Mouse (Mus musculus) heart, adult 2 months (tissue): ENCODE data around the gene Ccdc73. TPM values are rescaled to one million over a fixed set of nuclear protein-coding genes. Genes with fewer than 3 reads are reported as not detected.

Experiments
- DNase-seq, 2 experiments: peaks; one replicate each; pipeline ENCODE4 v3.0.0; 2021
- H3K27ac ChIP-seq: fragments of 200-600 bp; 2 replicates; pipeline ENCODE4 v1.8.1; 2022
- H3K27me3 ChIP-seq: fragments of 200-500 bp; 2 replicates; pipeline ENCODE4 v1.6.1; 2012; ENCODE audit warnings: mild to moderate bottlenecking, low read length, inconsistent platforms, mixed read lengths; ENCODE audit not compliant: control insufficient read depth, insufficient read depth
- H3K36me3 ChIP-seq: fragments of 200-500 bp; 2 replicates; pipeline ENCODE4 v1.6.1; 2012; ENCODE audit warnings: low read length, inconsistent platforms; ENCODE audit not compliant: control insufficient read depth, insufficient read depth
- H3K4me1 ChIP-seq: fragments of 200-500 bp; 2 replicates; pipeline ENCODE4 v1.6.1; 2011; ENCODE audit warnings: low read length; ENCODE audit not compliant: control insufficient read depth, insufficient read depth
- H3K4me3 ChIP-seq: fragments of 200-600 bp; 2 replicates; pipeline ENCODE4 v1.8.1; 2022
- H3K79me2 ChIP-seq: fragments of 200-500 bp; replicated peaks from 2 replicates; pipeline ENCODE4 v1.6.1; 2012; ENCODE audit warnings: mild to moderate bottlenecking, inconsistent platforms, low read length, moderate library complexity, mixed read lengths; ENCODE audit not compliant: control insufficient read depth, insufficient read depth
- H3K9ac ChIP-seq: fragments of 200-500 bp; 2 replicates; pipeline ENCODE4 v1.6.1; 2012; ENCODE audit warnings: low read depth, mild to moderate bottlenecking, control low read depth, inconsistent platforms, low read length, mixed read lengths
- CTCF ChIP-seq: fragments of 200-600 bp; IDR thresholded peaks from 2 replicates; pipeline ENCODE4 v1.8.1; 2022; ENCODE audit warnings: antibody characterized with exemption, mild to moderate bottlenecking, moderate library complexity
- EP300 ChIP-seq: fragments of 200-500 bp; IDR thresholded peaks from 2 replicates; pipeline ENCODE4 v1.6.1; 2011; ENCODE audit warnings: low read depth, low read length, control low read depth; ENCODE audit not compliant: insufficient read depth
- POLR2A ChIP-seq: fragments of 200-500 bp; IDR thresholded peaks from 2 replicates; pipeline ENCODE4 v1.6.1; 2011; ENCODE audit warnings: mild to moderate bottlenecking, low read depth, low read length, control low read depth; ENCODE audit not compliant: insufficient read depth
- WGBS: fragments of 180-500 bp; shearing (Covaris S2); methylation state at CpG from one replicate; pipeline ENCODE4 v1.1.7; 2018; 5-methylcytosine and 5-hydroxymethylcytosine counted together
- intact Hi-C: fragments of 180-260 bp; cut with DNase I; formaldehyde crosslinking; loops from one replicate; pipeline ENCODE4 v1.15.1; 2025
- polyA plus RNA-seq: library from polyadenylated mRNA; depleted of rRNA; stranded (reverse); fragments of >200 nt; gene quantifications from 2 replicates; pipeline ENCODE4 v1.2.3, GENCODE M21; 2012
- total RNA-seq, 2 experiments: library from RNA; stranded (reverse); gene quantifications; 2 replicates each; pipeline ENCODE4 v1.2.3; 2021

Ccdc73 gene
- total and polyA plus RNA-seq, 3 experiments: 2.5 to 4.9 (median 4.1) TPM

DNA sequence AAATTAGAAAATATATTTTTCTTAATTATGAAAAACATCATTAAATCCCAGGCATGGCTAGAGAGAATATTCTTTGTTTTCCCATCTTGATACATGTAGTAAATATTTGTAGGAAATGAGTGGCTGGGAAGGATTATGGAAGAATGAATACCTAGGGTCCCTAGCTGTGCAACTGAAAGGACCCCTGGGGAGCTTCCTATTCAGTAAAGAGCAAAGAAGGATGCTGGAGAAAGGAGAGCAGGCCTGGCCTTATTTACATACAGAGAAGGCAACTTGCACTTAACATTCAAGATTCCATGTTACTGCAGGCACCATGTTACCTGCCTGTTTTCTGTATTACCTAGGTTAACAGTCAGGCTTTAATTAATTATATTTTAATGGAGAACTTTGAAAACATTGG is 25.0 kb upstream of the Ccdc73 start:
- H3K27ac ChIP-seq: no peak overlapping the region
- no peaks in the 10 kb centered on the region for H3K27me3 ChIP-seq
- DNase-seq: no peak
- intact Hi-C loops: no loop called here
- no peaks in the 10 kb centered on the region for H3K36me3 ChIP-seq
- no peak for TF ChIP-seq EP300
- no peak for TF ChIP-seq POLR2A
- TF ChIP-seq CTCF: no peak
- H3K4me3 ChIP-seq: no peak overlapping the region
- no peak overlapping the region for H3K9ac ChIP-seq
- no peaks in the 10 kb centered on the region for H3K4me1 ChIP-seq
- no peaks in the 10 kb centered on the region for H3K79me2 ChIP-seq

DNA sequence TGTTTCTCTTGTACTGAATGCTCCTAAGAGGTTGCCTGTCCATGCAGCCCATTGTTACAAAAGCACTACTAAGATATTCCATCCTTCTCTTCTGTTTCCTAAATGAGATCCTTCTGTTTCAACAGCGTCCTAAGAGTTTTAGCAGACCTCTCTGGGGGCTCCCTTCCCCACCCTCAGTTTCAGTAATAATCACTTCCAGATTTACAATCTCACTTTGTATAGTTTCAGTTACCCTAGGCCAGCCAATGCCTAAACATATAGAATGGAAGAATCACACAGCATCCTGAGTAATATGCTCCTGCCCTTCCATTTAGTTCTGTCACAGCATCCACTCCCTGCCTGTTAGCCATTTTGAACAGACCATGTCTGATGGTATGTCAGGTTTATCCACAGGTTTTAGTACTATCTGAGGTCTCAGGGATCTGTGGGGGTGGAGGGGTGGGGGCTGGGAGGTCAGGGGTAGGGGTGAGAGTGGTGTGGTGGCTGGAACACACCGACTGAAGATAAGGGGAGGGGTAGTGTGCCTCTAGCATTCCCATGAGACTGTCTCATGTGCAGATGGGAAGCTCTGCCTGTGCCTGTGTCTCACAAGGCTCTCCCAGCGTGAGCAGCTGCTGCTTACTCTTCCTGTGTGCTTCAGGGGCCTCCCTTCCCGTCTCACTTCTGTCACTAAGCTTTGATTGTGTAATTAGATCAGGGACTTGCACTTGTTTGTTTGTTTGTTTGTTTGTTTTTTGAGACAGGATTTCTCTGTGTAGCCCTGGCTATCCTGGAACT is 20.8 kb upstream of the Ccdc73 start:
- Histone ChIP-seq H3K4me3 (no peak overlapping the region), H3K9ac (no peak overlapping the region), H3K36me3 (no peaks in the 10 kb centered on the region), H3K79me2 (no peaks in the 10 kb centered on the region), H3K27ac (no peak overlapping the region), H3K27me3 (no peaks in the 10 kb centered on the region), H3K4me1 (peaks cover 4% of the 10 kb centered on the region)
- TF ChIP-seq CTCF (no peak), POLR2A (no peak), EP300 (no peak)
- no peak for DNase-seq
- intact Hi-C loops: loop anchor here (5.0 kb wide), 1 partner anchor 385 kb away; no protein-coding TSS in a partner anchor
- WGBS: 38% methylated on average over 4 of the region's 4 CpGs

DNA sequence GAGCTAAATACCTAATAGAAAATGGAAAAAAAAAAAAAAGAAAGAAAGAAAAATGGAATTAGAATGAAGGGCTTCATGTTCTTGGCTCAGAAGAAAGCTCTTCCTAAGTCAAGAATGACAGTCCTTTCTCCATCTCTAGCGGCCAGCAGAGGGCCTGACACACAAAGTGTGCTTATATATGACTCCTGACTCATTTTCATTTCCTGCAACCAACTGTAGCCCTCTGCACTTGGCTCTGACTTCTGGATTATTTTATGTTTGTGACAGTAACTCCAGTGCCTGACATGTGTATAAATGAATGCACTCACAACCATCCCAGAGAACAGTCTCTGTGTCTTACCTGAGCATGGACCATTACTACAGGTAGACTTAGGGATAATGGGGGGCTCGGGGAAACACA is 20.0 kb upstream of the Ccdc73 start:
- H3K36me3 ChIP-seq: no peaks in the 10 kb centered on the region
- H3K27ac ChIP-seq: no peak overlapping the region
- DNase-seq: no peak
- intact Hi-C loops: loop anchor here (5.0 kb wide), 1 partner anchor 385 kb away; no protein-coding TSS in a partner anchor
- no peak overlapping the region for H3K9ac ChIP-seq
- WGBS: 65% methylated on average over 2 of the region's 2 CpGs
- H3K79me2 ChIP-seq: no peaks in the 10 kb centered on the region
- H3K27me3 ChIP-seq: no peaks in the 10 kb centered on the region
- H3K4me1 ChIP-seq: peaks cover 4% of the 10 kb centered on the region
- TF ChIP-seq CTCF (peak; percentile 62), EP300 (no peak), POLR2A (no peak)
- H3K4me3 ChIP-seq: no peak overlapping the region

DNA sequence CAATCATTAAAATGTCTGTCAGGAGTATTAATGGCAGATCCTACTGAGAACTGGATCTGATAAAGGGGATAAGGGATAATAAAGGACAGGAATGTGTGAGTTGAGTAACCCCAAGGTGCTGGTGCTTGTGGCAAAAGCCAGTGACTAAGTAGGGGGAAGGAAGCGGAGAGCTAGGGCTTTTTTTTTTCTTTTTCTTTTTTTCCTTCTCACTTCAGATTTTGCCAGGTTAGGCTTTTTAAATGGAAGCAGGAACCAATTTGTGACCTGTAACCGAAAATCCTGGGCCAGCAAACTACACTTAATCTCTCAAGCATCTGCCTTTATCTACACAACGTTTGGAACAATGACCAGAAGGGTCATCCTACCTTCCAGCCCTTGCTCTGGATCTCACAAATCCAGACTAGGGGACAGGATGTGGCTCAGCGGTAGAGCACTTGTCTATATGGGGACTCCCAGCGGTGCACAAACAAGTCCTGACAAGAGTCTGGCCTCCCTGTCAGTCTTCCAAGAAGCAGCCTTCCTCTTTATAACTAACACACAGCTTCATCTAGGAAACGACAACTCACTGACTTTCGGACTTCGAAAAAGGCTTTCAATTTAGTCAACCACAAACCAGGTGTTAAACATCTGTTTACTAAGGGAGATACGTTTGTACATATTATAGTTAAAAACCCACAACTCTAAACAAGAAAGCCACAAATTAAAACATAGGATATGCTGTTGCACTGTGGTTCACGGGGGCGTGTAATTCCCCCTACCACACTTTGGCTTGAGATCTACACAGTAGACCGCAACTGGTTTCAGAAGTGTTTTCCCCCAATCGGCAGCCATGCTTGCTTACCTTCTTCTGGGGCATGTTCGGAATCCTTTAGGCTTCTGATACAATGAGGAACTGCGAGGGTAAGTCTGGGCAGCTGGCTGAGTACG is 19.1 kb upstream of the Ccdc73 start:
- Histone ChIP-seq H3K4me3 (peak overlapping the region; percentile 58), H3K36me3 (no peaks in the 10 kb centered on the region), H3K27me3 (no peaks in the 10 kb centered on the region), H3K27ac (no peak overlapping the region), H3K79me2 (no peaks in the 10 kb centered on the region), H3K4me1 (peaks cover 4% of the 10 kb centered on the region), H3K9ac (peak overlapping the region; percentile 29; the same call in 1 of the 2 replicates)
- intact Hi-C loops: loop anchor here (5.0 kb wide), 1 partner anchor 384 kb away; no protein-coding TSS in a partner anchor
- no peak for TF ChIP-seq CTCF
- WGBS: 37% methylated on average over 16 of the region's 16 CpGs
- DNase-seq: no peak

DNA sequence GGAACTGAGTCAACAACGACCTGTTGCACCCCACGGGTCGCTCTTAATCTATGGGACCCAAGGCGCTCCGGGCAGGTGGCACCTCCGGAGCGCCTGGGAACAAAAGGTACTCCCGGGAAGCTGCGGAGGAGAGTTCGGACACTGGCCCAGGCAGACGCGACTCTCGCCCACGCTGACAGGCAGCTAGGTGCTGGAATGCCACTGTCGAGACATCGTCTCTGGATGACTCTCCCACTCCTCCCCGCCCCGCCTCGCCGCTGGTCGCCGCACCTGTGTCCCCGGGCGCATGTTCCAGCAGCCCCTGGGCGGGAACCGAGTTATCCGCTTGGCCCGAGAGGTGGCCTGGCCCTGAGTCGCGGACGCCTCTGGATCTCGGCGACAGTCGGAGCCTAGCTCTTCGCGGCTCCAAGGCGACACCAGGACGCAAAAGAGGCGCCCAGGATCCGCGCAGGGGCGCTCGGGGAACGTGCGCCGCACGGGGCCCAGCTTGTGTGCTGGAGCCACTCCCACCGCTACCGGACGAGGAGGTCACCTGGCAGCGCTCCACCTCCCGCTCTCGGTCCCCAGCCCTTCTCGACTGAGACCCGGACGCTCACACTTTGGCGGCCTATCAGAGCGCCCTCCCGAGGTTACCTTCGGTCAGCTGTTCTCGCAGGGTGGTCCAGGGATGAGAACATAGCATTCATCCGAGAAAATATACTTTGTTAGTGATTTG is 18.2 kb upstream of the Ccdc73 start, which contains the start of gene Prrg4:
Gene Prrg4, minus strand, starts transcription at position 601 of the 715 bp plus-strand sequence.
- peak; percentile 70 to 74 for DNase-seq
- TF ChIP-seq EP300: no peak
- TF ChIP-seq POLR2A: no peak
- TF ChIP-seq CTCF: peak; percentile 43
- under 1% methylated on average over 62 of the region's 62 CpGs for WGBS
- Histone ChIP-seq H3K27me3 (no peaks in the 10 kb centered on the region), H3K79me2 (no peaks in the 10 kb centered on the region), H3K36me3 (no peaks in the 10 kb centered on the region), H3K4me3 (peak within 1 kb of the TSS; percentile 58), H3K9ac (peak within 1 kb of the TSS; percentile 74), H3K4me1 (peaks cover 4% of the 10 kb centered on the region), H3K27ac (no peak within 1 kb of the TSS)
- intact Hi-C loops: loop anchor here (5.0 kb wide), 1 partner anchor 383 kb away; no protein-coding TSS in a partner anchor
